Mouse (Mus musculus) midbrain, embryonic 13.5 days (tissue): Measurements from ENCODE around the gene Sppl2b. TPM values are rescaled to one million over a fixed set of nuclear protein-coding genes. Genes with fewer than 3 reads are reported as not detected.

ENCODE experiments used
- ATAC-seq: fragments of 200-750 bp; cut with Nextera tagmentation; 2 replicates; pipeline ENCODE4 v1.8.0; 2017; ENCODE audit warnings: mild to moderate bottlenecking, moderate TSS enrichment, moderate library complexity
- H3K27ac ChIP-seq: fragments of 300-500 bp; sonication (generic); 2 replicates; pipeline ENCODE4 v1.5.1; 2015; ENCODE audit warnings: inconsistent platforms, mild to moderate bottlenecking, moderate library complexity
- H3K27me3 ChIP-seq: fragments of 300-500 bp; sonication (generic); 2 replicates; pipeline ENCODE4 v1.6.1; 2015; ENCODE audit warnings: mild to moderate bottlenecking, inconsistent platforms
- H3K36me3 ChIP-seq: fragments of 300-500 bp; sonication (generic); 2 replicates; pipeline ENCODE4 v1.6.1; 2015; ENCODE audit warnings: mild to moderate bottlenecking, inconsistent platforms
- H3K4me1 ChIP-seq: fragments of 300-500 bp; sonication (generic); replicated peaks from 2 replicates; pipeline ENCODE4 v1.6.1; 2015; ENCODE audit warnings: inconsistent platforms
- H3K4me2 ChIP-seq: fragments of 300-500 bp; sonication (generic); replicated peaks from 2 replicates; pipeline ENCODE4 v1.6.1; 2015; ENCODE audit warnings: moderate library complexity, mild to moderate bottlenecking, inconsistent platforms
- H3K4me3 ChIP-seq: fragments of 300-500 bp; sonication (generic); replicated peaks from 2 replicates; pipeline ENCODE4 v1.5.1; 2015; ENCODE audit warnings: mild to moderate bottlenecking, inconsistent platforms
- H3K9ac ChIP-seq: fragments of 300-500 bp; sonication (generic); replicated peaks from 2 replicates; pipeline ENCODE4 v1.6.1; 2015; ENCODE audit warnings: mild to moderate bottlenecking, inconsistent platforms
- H3K9me3 ChIP-seq: fragments of 300-500 bp; sonication (generic); 2 replicates; pipeline ENCODE4 v1.6.1; 2016; ENCODE audit warnings: mild to moderate bottlenecking, inconsistent platforms
- WGBS: fragments of 180-500 bp; shearing (Covaris S2); methylation state at CpG from one replicate; pipeline ENCODE4 v1.1.7; 2015; 5-methylcytosine and 5-hydroxymethylcytosine counted together
- polyA plus RNA-seq: library from polyadenylated mRNA; unstranded; fragments of >200 nt; fragmentation: Nextera tagmentation; extraction: Ambion mirVana; gene quantifications from 2 replicates; pipeline ENCODE4 v1.2.1, GENCODE M21; 2015

Sppl2b gene
- polyA plus RNA-seq, 1 experiment from 2014 or later, result 61.1 TPM

GRCm38 (mm10) chr10:80887181-80887580 lies 32.1 kb downstream of the Sppl2b start:
- H3K9ac ChIP-seq, result no peak overlapping the region

GRCm38 (mm10) chr10:80895100-80895499 lies 40.0 kb downstream of the Sppl2b start:
- 89% methylated on average over 7 of the region's 7 CpGs for WGBS
- no peak overlapping the region for H3K4me2 ChIP-seq

More at GRCm38 (mm10) chr10:80887181-80887580, 32.1 kb downstream of the Sppl2b start:
- Histone ChIP-seq H3K4me2 (no peak overlapping the region), H3K27me3 (peaks cover 24% of the 10 kb centered on the region), H3K4me1 (no peaks in the 10 kb centered on the region), H3K36me3 (no peaks in the 10 kb centered on the region), H3K9me3 (no peaks in the 10 kb centered on the region), H3K27ac (no peak overlapping the region), H3K4me3 (no peak overlapping the region)
- WGBS, result 81% methylated on average over 11 of the region's 11 CpGs
- no peak for ATAC-seq

GRCm38 (mm10) chr10:80895697-80896096 lies 40.6 kb downstream of the Sppl2b start:
- Histone ChIP-seq H3K4me2 (no peak overlapping the region), H3K4me3 (no peak overlapping the region), H3K27me3 (no peaks in the 10 kb centered on the region), H3K9me3 (no peaks in the 10 kb centered on the region), H3K36me3 (peaks cover 21% of the 10 kb centered on the region), H3K4me1 (peaks cover 19% of the 10 kb centered on the region), H3K9ac (no peak overlapping the region), H3K27ac (no peak overlapping the region)
- WGBS, result 79% methylated on average over 6 of the region's 6 CpGs
- no peak for ATAC-seq

More at GRCm38 (mm10) chr10:80895100-80895499, 40.0 kb downstream of the Sppl2b start:
- Histone ChIP-seq H3K36me3 (peaks cover 21% of the 10 kb centered on the region), H3K27me3 (peaks cover 2% of the 10 kb centered on the region; the same call in 1 of the 2 replicates), H3K4me1 (peaks cover 19% of the 10 kb centered on the region), H3K9ac (no peak overlapping the region), H3K27ac (no peak overlapping the region), H3K4me3 (no peak overlapping the region), H3K9me3 (no peaks in the 10 kb centered on the region)
- ATAC-seq, result no peak

- ATAC-seq, result no peak
- H3K9ac ChIP-seq, result no peak overlapping the region
- H3K9me3 ChIP-seq, result no peaks in the 10 kb centered on the region
- peaks cover 22% of the 10 kb centered on the region for H3K36me3 ChIP-seq
- 72% methylated on average over 24 of the region's 24 CpGs for WGBS
- no peak overlapping the region for H3K4me3 ChIP-seq
- peaks cover 19% of the 10 kb centered on the region for H3K4me1 ChIP-seq
- H3K27me3 ChIP-seq, result no peaks in the 10 kb centered on the region
- no peak overlapping the region for H3K27ac ChIP-seq
- H3K4me2 ChIP-seq, result no peak overlapping the region
Observed at GRCm38 (mm10) chr10:80896581-80897485, 41.8 kb downstream of the Sppl2b start.

- ATAC-seq, result no peak
- Histone ChIP-seq H3K4me3 (no peak overlapping the region), H3K36me3 (peaks cover 33% of the 10 kb centered on the region), H3K4me2 (0 out of 2 replicates have a peak overlapping the region, but pooled peaks have one; percentile 15), H3K27ac (no peak overlapping the region), H3K9ac (peak overlapping the region; percentile 39; the same call in 1 of the 2 replicates), H3K27me3 (no peaks in the 10 kb centered on the region), H3K4me1 (peaks cover 19% of the 10 kb centered on the region), H3K9me3 (no peaks in the 10 kb centered on the region)
- 29% methylated on average over 41 of the region's 41 CpGs for WGBS
Observed at GRCm38 (mm10) chr10:80897861-80898510, 42.9 kb downstream of the Sppl2b start.

- no peaks in the 10 kb centered on the region for H3K27me3 ChIP-seq
- peaks cover 44% of the 10 kb centered on the region for H3K36me3 ChIP-seq
- H3K4me2 ChIP-seq, result peak overlapping the region; percentile 78
- peak overlapping the region; percentile 90 for H3K4me3 ChIP-seq
- H3K27ac ChIP-seq, result no peak overlapping the region
- H3K4me1 ChIP-seq, result peaks cover 19% of the 10 kb centered on the region
- H3K9ac ChIP-seq, result peak overlapping the region; percentile 89; the same call in 1 of the 2 replicates
- no peaks in the 10 kb centered on the region for H3K9me3 ChIP-seq
- 90% methylated on average over 8 of the region's 8 CpGs for WGBS
- ATAC-seq, result no peak
Observed at GRCm38 (mm10) chr10:80899074-80899473, 44.0 kb downstream of the Sppl2b start.

- ATAC-seq, result no peak; the same call in 1 of the 2 replicates
- H3K27me3 ChIP-seq, result no peaks in the 10 kb centered on the region
- peak overlapping the region; percentile 89 for H3K9ac ChIP-seq
- 14% methylated on average over 25 of the region's 25 CpGs for WGBS
- peak overlapping the region; percentile 78 for H3K4me2 ChIP-seq
- peaks cover 51% of the 10 kb centered on the region for H3K36me3 ChIP-seq
- H3K9me3 ChIP-seq, result no peaks in the 10 kb centered on the region
- H3K27ac ChIP-seq, result peak overlapping the region; percentile 89
- peaks cover 19% of the 10 kb centered on the region for H3K4me1 ChIP-seq
- peak overlapping the region; percentile 90 for H3K4me3 ChIP-seq
Observed at GRCm38 (mm10) chr10:80899591-80900317, 44.7 kb downstream of the Sppl2b start.

GRCm38 (mm10) chr10:80900318-80901247 lies 45.5 kb downstream of the Sppl2b start, which contains the start of gene Timm13:
TSS of gene Timm13 (minus strand) at chr10:80900969.
- Histone ChIP-seq H3K9me3 (no peaks in the 10 kb centered on the region), H3K9ac (peak within 1 kb of the TSS; percentile 89), H3K27me3 (no peaks in the 10 kb centered on the region), H3K4me2 (peak within 1 kb of the TSS; percentile 78), H3K4me1 (peaks cover 19% of the 10 kb centered on the region), H3K27ac (peak within 1 kb of the TSS; percentile 89), H3K4me3 (peak within 1 kb of the TSS; percentile 90), H3K36me3 (peaks cover 59% of the 10 kb centered on the region)
- WGBS, result under 1% methylated on average over 72 of the region's 72 CpGs
- ATAC-seq, result peak; percentile 94

- H3K9ac ChIP-seq, result 0 out of 2 replicates have a peak overlapping the region, but pooled peaks have one; percentile 2
- peak overlapping the region; percentile 90 for H3K4me3 ChIP-seq
Observed at GRCm38 (mm10) chr10:80901409-80902272, 46.6 kb downstream of the Sppl2b start.

GRCm38 (mm10) chr10:80902273-80902940 lies 47.3 kb downstream of the Sppl2b start:
- ATAC-seq, result no peak
- Histone ChIP-seq H3K27me3 (no peaks in the 10 kb centered on the region), H3K4me2 (no peak overlapping the region), H3K27ac (no peak overlapping the region), H3K9ac (no peak overlapping the region), H3K4me1 (peaks cover 19% of the 10 kb centered on the region), H3K9me3 (no peaks in the 10 kb centered on the region), H3K36me3 (peaks cover 74% of the 10 kb centered on the region), H3K4me3 (no peak overlapping the region)
- 94% methylated on average over 9 of the region's 9 CpGs for WGBS

More at GRCm38 (mm10) chr10:80901409-80902272, 46.6 kb downstream of the Sppl2b start:
- 89% methylated on average over 19 of the region's 19 CpGs for WGBS
- H3K4me1 ChIP-seq, result peaks cover 19% of the 10 kb centered on the region
- peaks cover 70% of the 10 kb centered on the region for H3K36me3 ChIP-seq
- H3K27me3 ChIP-seq, result no peaks in the 10 kb centered on the region
- H3K9me3 ChIP-seq, result no peaks in the 10 kb centered on the region
- peak overlapping the region; percentile 54 for H3K27ac ChIP-seq
- H3K4me2 ChIP-seq, result peak overlapping the region; percentile 35
- no peak for ATAC-seq
